Mouse (Mus musculus): ENCODE results near the gene Gga3.

GRCm38 (mm10) chr11:115536856-115537568 is 66.8 kb downstream of the Gga3 start:
- TF ChIP-seq GATA1 (IDR thresholded peaks at IDR 0.05; ENCODE audit: borderline replicate concordance, low read length) (no peak), FLI1 (IDR thresholded peaks at IDR 0.05; ENCODE audit: low read length) (no peak)

Data from megakaryocyte, embryonic 14.5 days (primary cell).